Mouse (Mus musculus) testis, adult 2 months (tissue): ENCODE results near the gene Aes. TPM values are rescaled to one million over a fixed set of nuclear protein-coding genes. Genes with fewer than 3 reads are reported as not detected.

Experiments
- H3K27ac ChIP-seq: fragments of 200-500 bp; 2 replicates; pipeline ENCODE4 v1.5.1; 2012; ENCODE audit warnings: low read depth, low read length; ENCODE audit not compliant: control insufficient read depth, insufficient read depth
- H3K27me3 ChIP-seq: fragments of 200-500 bp; 2 replicates; pipeline ENCODE4 v1.6.1; 2012; ENCODE audit warnings: mild to moderate bottlenecking, low read length, moderate library complexity; ENCODE audit not compliant: control insufficient read depth, insufficient read depth
- H3K36me3 ChIP-seq: fragments of 200-500 bp; 2 replicates; pipeline ENCODE4 v1.6.1; 2012; ENCODE audit warnings: mild to moderate bottlenecking, low read length; ENCODE audit not compliant: control insufficient read depth, insufficient read depth
- H3K4me1 ChIP-seq: fragments of 200-500 bp; 2 replicates; pipeline ENCODE4 v1.6.1; 2012; ENCODE audit warnings: low read length; ENCODE audit not compliant: control insufficient read depth, insufficient read depth
- H3K4me3 ChIP-seq: fragments of 200-500 bp; 2 replicates; pipeline ENCODE4 v1.5.1; 2012; ENCODE audit warnings: low read depth, mild to moderate bottlenecking, low read length, moderate library complexity, mixed read lengths; ENCODE audit not compliant: control insufficient read depth
- CTCF ChIP-seq: fragments of 200-500 bp; IDR thresholded peaks from 2 replicates; pipeline ENCODE4 v1.5.1; 2012; ENCODE audit warnings: low read depth, mild to moderate bottlenecking, inconsistent platforms, low read length, moderate library complexity; ENCODE audit not compliant: control insufficient read depth, insufficient read depth, insufficient replicate concordance
- POLR2A ChIP-seq: fragments of 200-500 bp; IDR thresholded peaks from 2 replicates; pipeline ENCODE4 v1.6.1; 2012; ENCODE audit warnings: low read depth, mild to moderate bottlenecking, inconsistent platforms, low read length, moderate library complexity; ENCODE audit not compliant: control insufficient read depth
- polyA plus RNA-seq: library from polyadenylated mRNA; depleted of rRNA; stranded (reverse); fragments of >200 nt; gene quantifications from 2 replicates; pipeline ENCODE4 v1.2.3, GENCODE M21; 2012

Gene Aes
- polyA plus RNA-seq, 1 experiment: 154 TPM

DNA sequence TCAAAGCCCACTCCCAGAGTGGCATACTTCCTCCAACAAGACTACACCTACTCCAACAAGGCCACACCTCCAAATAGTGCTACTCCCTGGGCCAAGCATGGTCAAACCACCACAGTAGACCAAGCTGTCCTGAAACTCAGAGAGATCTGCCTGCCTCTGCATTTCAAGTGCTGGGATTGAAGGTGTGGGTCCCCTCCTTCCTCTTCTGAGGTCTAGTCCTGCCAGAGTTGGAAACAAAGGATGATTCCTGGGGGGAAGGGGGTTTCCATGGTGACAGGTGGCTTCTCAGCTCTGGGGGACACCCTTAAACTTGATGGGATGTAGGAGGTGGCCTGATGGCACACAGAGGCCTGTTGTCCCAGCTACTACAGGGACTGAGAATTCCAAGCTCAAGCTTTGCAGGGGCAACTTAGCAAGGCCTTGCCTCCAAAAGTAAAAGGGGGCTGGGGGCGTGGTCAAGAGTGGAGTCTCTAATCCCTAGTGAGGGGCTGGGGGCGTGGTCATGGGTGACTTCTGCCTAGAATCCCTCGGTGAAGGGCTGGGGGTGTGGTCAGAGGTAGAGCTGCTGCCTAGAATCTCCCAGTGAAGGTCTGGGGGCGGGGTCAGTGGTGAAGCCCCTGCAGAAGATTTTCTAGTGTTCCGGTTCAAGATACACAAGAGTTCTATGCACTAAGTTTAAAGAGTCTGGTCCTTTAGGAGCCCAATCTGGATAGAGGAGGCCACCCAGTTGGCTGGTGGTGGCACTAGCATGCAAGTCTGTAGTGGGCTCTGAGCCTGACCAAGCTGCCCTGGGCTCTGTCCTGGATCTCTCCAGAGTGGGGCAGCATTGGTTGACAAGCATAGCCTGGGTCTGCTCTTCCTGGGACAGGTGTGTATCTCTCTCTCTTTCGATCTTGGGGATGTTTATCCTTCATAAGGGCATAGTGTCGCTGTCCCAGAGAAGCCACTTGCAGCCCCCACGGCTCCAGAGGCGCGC lies 15.1 kb downstream of the Aes start, which contains the start of gene Tle2:
Gene Tle2 (plus strand): TSS at position 481 of the 976 bp plus-strand sequence.
- H3K4me3 ChIP-seq: peak within 1 kb of the TSS; percentile 67
- no peak for TF ChIP-seq CTCF
- no peak for TF ChIP-seq POLR2A
- no peaks in the 10 kb centered on the region for H3K36me3 ChIP-seq
- H3K27me3 ChIP-seq: no peaks in the 10 kb centered on the region
- H3K4me1 ChIP-seq: peaks cover 44% of the 10 kb centered on the region
- H3K27ac ChIP-seq: peak within 1 kb of the TSS; percentile 7; the same call in 1 of the 2 replicates

DNA sequence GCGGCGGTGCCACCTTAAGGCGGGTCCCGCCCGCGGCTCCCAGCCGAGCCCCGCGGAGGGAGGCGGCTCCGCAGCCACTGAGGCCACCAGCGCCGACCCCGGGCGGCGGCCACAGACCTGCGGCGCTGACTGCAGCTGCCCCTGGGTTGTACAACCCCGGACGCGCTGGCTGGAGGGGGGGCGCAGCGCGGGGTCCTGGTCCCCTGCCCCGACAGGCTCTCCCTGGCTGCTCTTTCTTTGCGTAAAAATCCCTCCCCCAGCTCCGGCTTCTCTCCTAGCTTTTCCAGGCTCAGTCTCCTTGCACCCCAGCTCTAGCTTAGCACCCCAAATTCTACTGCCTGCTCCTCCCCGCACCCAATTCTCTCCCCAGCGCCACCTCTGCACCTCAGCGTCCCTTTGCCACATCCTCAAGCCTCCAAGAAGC lies 15.9 kb downstream of the Aes start:
- peaks cover 46% of the 10 kb centered on the region for H3K4me1 ChIP-seq
- no peak for TF ChIP-seq POLR2A
- no peak for TF ChIP-seq CTCF
- peak overlapping the region; percentile 67 for H3K4me3 ChIP-seq
- peak overlapping the region; percentile 7; the same call in 1 of the 2 replicates for H3K27ac ChIP-seq
- no peaks in the 10 kb centered on the region for H3K36me3 ChIP-seq
- H3K27me3 ChIP-seq: no peaks in the 10 kb centered on the region

DNA sequence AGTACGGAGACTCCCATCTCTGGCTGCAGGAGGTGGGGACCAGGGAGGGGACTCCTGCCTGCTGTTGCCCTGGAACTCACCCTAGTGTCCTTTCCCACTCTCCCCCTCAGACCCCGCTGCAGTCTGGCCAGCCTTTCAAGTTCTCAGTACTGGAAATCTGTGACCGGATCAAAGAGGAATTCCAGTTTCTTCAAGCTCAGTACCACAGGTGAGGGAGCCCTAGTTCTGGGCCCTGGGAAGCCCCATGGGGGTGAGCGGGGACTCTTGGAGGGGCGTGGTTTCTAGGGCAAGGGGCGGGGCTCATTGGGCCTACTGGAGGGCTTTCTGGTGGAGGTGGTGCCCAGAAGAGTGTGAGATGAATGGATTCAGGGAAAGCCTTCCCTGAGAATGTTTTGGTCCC lies 16.4 kb downstream of the Aes start:
- H3K27ac ChIP-seq: no peak overlapping the region
- peaks cover 48% of the 10 kb centered on the region for H3K4me1 ChIP-seq
- peak overlapping the region; percentile 67 for H3K4me3 ChIP-seq
- no peak for TF ChIP-seq CTCF
- no peak for TF ChIP-seq POLR2A
- H3K36me3 ChIP-seq: no peaks in the 10 kb centered on the region
- H3K27me3 ChIP-seq: no peaks in the 10 kb centered on the region

DNA sequence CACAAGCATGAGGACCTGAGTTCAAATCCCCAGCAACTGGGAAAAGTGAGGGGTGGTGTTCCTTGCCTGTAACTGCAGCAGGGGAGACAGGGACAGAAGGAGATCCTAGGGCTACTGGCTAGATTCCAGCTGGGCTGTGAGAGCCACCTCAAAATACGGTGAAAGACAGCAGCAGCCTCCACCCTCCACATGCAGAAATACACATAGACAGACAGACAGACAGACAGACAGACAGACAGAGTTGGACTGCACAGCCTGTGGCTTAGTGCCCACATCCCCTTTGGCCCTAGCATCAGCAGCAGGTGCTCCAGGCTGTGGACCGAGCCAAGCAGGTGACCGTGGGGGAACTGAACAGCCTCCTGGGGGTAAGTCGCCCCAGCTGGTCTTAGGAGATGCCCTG lies 20.7 kb downstream of the Aes start:
- Histone ChIP-seq H3K4me1 (peaks cover 21% of the 10 kb centered on the region), H3K36me3 (no peaks in the 10 kb centered on the region), H3K4me3 (no peak overlapping the region), H3K27me3 (no peaks in the 10 kb centered on the region), H3K27ac (no peak overlapping the region)
- TF ChIP-seq POLR2A (no peak), CTCF (no peak)

DNA sequence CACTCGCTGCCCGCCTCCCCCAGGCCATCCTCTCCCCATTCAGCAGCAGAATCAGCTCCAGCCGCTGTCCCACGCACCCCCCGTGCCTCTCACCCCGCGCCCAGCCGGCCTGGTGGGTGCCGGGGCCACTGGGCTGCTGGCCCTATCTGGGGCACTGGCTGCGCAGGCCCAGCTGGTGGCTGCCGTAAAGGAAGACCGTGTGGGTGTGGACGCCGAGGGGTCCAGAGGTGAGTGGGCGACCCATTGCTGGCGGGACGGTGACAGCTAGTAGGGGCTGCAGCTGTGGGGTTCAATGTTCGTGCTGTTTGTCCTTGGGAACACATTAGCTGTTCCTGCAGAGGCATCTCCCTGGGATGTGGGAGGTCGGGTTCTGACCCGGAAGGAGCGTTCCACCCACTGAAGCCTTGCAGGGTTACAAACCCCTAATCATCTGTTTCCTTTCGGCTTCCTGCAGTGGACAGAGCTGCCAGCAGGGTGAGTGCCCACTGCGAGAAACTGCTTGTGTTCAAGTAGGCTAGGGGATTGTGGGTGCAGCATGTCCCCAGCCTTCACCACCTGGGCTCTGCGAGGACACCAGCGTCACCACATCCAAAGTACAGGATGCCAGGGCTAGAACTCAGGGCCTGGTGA lies 21.3 kb downstream of the Aes start:
- H3K36me3 ChIP-seq: no peaks in the 10 kb centered on the region
- H3K27ac ChIP-seq: no peak overlapping the region
- peaks cover 16% of the 10 kb centered on the region for H3K4me1 ChIP-seq
- H3K27me3 ChIP-seq: no peaks in the 10 kb centered on the region
- TF ChIP-seq POLR2A: no peak
- peak; percentile 42; the same call in 1 of the 2 replicates for TF ChIP-seq CTCF
- no peak overlapping the region for H3K4me3 ChIP-seq

DNA sequence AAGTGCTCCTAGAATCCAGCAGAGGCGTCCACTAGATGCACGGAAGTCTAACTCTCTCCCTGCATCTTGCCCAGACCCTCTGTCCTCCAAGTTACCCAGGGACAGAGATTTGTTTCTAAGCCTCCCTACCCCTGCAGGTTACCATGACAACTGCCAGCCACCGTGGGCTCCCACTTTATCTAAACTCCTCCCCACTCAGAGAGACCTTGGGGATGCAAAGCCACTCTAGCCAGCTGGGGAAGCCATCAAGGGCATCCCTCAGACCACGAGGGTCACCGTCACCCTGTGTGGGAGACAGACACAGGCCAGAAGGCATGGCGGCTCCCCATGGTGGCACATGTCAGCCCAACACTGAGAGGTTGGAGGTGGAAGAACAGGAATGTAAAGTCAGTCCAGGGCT lies 24.1 kb downstream of the Aes start:
- Histone ChIP-seq H3K36me3 (no peaks in the 10 kb centered on the region), H3K4me3 (no peak overlapping the region), H3K27me3 (no peaks in the 10 kb centered on the region), H3K4me1 (peaks cover 6% of the 10 kb centered on the region; the same call in 1 of the 2 replicates), H3K27ac (no peak overlapping the region)
- TF ChIP-seq CTCF (no peak), POLR2A (no peak)

DNA sequence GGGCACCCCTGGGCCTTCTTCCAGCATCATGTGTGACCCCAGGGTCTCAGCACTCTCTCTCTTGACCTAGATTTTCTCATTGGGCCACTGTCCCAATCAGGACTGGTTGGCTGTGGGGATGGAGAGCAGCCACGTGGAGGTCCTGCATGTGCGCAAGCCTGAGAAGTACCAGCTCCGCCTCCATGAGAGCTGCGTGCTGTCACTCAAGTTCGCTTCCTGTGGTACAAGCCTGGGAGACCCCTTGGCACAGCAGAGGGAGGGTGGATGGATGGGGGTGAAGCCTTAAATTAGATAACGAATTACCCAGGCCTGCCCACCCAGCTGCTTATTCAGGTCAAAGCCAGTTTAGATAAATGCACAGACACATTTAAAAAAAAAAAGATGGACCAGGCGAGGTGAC lies 29.5 kb downstream of the Aes start:
- Histone ChIP-seq H3K27me3 (no peaks in the 10 kb centered on the region), H3K36me3 (no peaks in the 10 kb centered on the region), H3K4me3 (no peak overlapping the region), H3K4me1 (no peaks in the 10 kb centered on the region; the same call in 1 of the 2 replicates), H3K27ac (no peak overlapping the region)
- no peak for TF ChIP-seq CTCF
- TF ChIP-seq POLR2A: no peak
